In the genomic region with DNA sequence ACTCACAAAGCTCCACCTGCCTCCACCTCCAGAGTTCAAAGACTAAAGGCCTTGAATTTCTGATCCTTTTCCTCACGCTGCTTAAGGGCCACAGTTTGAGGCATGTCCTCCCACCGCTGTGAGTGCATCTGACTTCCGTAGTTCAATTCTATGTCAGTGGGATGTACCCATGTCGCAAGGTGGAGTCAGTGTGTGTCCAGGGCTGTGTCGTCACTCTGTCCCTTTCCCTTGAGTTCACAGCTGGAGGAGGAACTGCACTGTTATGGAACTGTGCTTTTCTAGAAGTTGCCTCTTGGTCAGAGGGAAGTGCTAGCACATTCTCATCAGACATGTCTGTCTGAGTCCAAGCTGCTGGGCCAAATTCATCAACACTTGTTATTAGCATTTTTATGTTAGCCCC, we compare ENCODE assay signal across 20 mouse cellular contexts. TPM values are rescaled to one million over a fixed set of nuclear protein-coding genes. Genes with fewer than 3 reads are reported as not detected.
DNase-seq lines count a peak whose midpoint lies in the region; ATAC-seq lines count a peak whose summit lies in the region.
"Had no signal": no experiment of that assay in that cellular context is flagged by ENCODE, and none has a peak within 500 bp of the region (broad histone marks: within the 10 kb centered on the region; RNA-seq: fewer than 3 reads in every experiment).

No protein-coding gene starts in this region.

- no peak overlapping the region for H3K27ac ChIP-seq in liver, embryonic 16.5 days (ENCODE audit: low read length)
- no peak overlapping the region for H3K27ac ChIP-seq in liver, embryonic 11.5 days (ENCODE audit: low read depth, low read length)
- no peak overlapping the region for H3K27ac ChIP-seq in midbrain, embryonic 13.5 days
- H3K27ac ChIP-seq: embryonic facial prominence, embryonic 15.5 days; forebrain, embryonic 15.5 days; hindbrain, embryonic 10.5 days; hindbrain, embryonic 14.5 days had no signal

- H3K9ac ChIP-seq in liver, embryonic 16.5 days (ENCODE audit: low read depth, low read length) = no peak overlapping the region
- no peak overlapping the region for H3K9ac ChIP-seq in liver, embryonic 11.5 days (ENCODE audit: low read depth, low read length)
- H3K9ac ChIP-seq in midbrain, embryonic 13.5 days (replicated peaks) = no peak overlapping the region
- H3K9ac ChIP-seq: embryonic facial prominence, embryonic 15.5 days; forebrain, embryonic 15.5 days; heart, embryonic 12.5 days; hindbrain, embryonic 14.5 days had no signal

- no peak for DNase-seq in liver, embryonic 11.5 days (ENCODE audit: low spot score)
- peak; percentile 40 for DNase-seq in 416B (ENCODE audit: low read depth)
- DNase-seq in thymus, postnatal 25 days = no peak
- DNase-seq: adrenal gland, adult 8-10 months; adrenal gland, postnatal 36 days; cerebellum, adult 11 months; cerebellum, adult 8-10 months; cerebellum, postnatal 14 days; embryo, embryonic 11 days; gastrocnemius, postnatal 14 days had no signal

- peak; percentile 54; the same call in 1 of the 2 replicates for ATAC-seq in liver, embryonic 16.5 days (ENCODE audit: low read depth)
- ATAC-seq in liver, embryonic 11.5 days (replicated peaks; ENCODE audit: low FRiP score) = no peak
- peak; percentile 95 for ATAC-seq in granulocyte monocyte progenitor cell, adult 5-6 weeks (replicated peaks; ENCODE audit: poor library complexity, severe bottlenecking)
- ATAC-seq in megakaryocyte progenitor cell, adult 5-6 weeks (replicated peaks; ENCODE audit: poor library complexity) = peak; percentile 97
- no peak for ATAC-seq in midbrain, embryonic 13.5 days
- ATAC-seq: forebrain, embryonic 15.5 days had no signal

- H3K4me3 ChIP-seq in liver, embryonic 16.5 days (ENCODE audit: low read depth, low read length) = no peak overlapping the region
- H3K4me3 ChIP-seq in liver, embryonic 11.5 days (ENCODE audit: low read depth, low read length) = no peak overlapping the region
- no peak overlapping the region for H3K4me3 ChIP-seq in midbrain, embryonic 13.5 days (replicated peaks)
- H3K4me3 ChIP-seq: embryonic facial prominence, embryonic 15.5 days; erythroblast, embryonic 14.5 days; forebrain, embryonic 15.5 days; heart, embryonic 12.5 days; hindbrain, embryonic 10.5 days had no signal

- no peaks in the 10 kb centered on the region for H3K27me3 ChIP-seq in liver, embryonic 16.5 days (ENCODE audit: control insufficient read depth, insufficient read depth, low read depth, low read length)
- no peaks in the 10 kb centered on the region for H3K27me3 ChIP-seq in liver, embryonic 11.5 days (replicated peaks; ENCODE audit: control insufficient read depth, insufficient read depth, low read length)
- no peaks in the 10 kb centered on the region for H3K27me3 ChIP-seq in midbrain, embryonic 13.5 days
- H3K27me3 ChIP-seq: embryonic facial prominence, embryonic 15.5 days; forebrain, embryonic 15.5 days; heart, embryonic 12.5 days had no signal

- peaks cover 3% of the 10 kb centered on the region for H3K4me1 ChIP-seq in liver, embryonic 16.5 days (ENCODE audit: control insufficient read depth, low read depth, low read length)
- peaks cover 2% of the 10 kb centered on the region for H3K4me1 ChIP-seq in liver, embryonic 11.5 days (replicated peaks; ENCODE audit: control insufficient read depth, insufficient read depth, low read length)
- H3K4me1 ChIP-seq in midbrain, embryonic 13.5 days (replicated peaks) = peaks cover 8% of the 10 kb centered on the region

- 69% methylated on average over 5 of the region's 5 CpGs for WGBS in liver, embryonic 16.5 days (ENCODE audit: insufficient replicate concordance)
- WGBS in liver, embryonic 11.5 days = 84% methylated on average over 5 of the region's 5 CpGs
- WGBS in midbrain, embryonic 13.5 days = 93% methylated on average over 5 of the region's 5 CpGs

- H3K36me3 ChIP-seq in liver, embryonic 16.5 days (ENCODE audit: control insufficient read depth, insufficient read depth) = no peaks in the 10 kb centered on the region
- H3K36me3 ChIP-seq in liver, embryonic 11.5 days (ENCODE audit: control insufficient read depth, insufficient read depth, low read length) = peaks cover 5% of the 10 kb centered on the region; the same call in 1 of the 2 replicates
- peaks cover 51% of the 10 kb centered on the region for H3K36me3 ChIP-seq in midbrain, embryonic 13.5 days

- H3K9me3 ChIP-seq in liver, embryonic 16.5 days (replicated peaks; ENCODE audit: control insufficient read depth, low read length) = no peaks in the 10 kb centered on the region
- H3K9me3 ChIP-seq in liver, embryonic 11.5 days (ENCODE audit: control insufficient read depth, low read length) = no peaks in the 10 kb centered on the region
- no peaks in the 10 kb centered on the region for H3K9me3 ChIP-seq in midbrain, embryonic 13.5 days
- H3K9me3 ChIP-seq: embryonic facial prominence, embryonic 15.5 days; forebrain, embryonic 15.5 days; heart, embryonic 12.5 days; hindbrain, embryonic 10.5 days had no signal

- H3K4me2 ChIP-seq in liver, embryonic 16.5 days (ENCODE audit: low read depth, low read length) = no peak overlapping the region
- no peak overlapping the region for H3K4me2 ChIP-seq in liver, embryonic 11.5 days
- H3K4me2 ChIP-seq in midbrain, embryonic 13.5 days (replicated peaks) = no peak overlapping the region
- H3K4me2 ChIP-seq: embryonic facial prominence, embryonic 15.5 days; forebrain, embryonic 15.5 days; heart, embryonic 12.5 days; hindbrain, embryonic 14.5 days had no signal

RNA-seq across cellular contexts. Expression of a gene that starts 5.7 kb away (rescaled TPM):
- polyA plus RNA-seq in liver, embryonic 16.5 days (2015; fragmentation: Nextera tagmentation; extraction: Ambion mirVana) = 26.6 and 32.3 TPM in 2 replicates
- polyA plus RNA-seq in liver, embryonic 11.5 days (2014; fragmentation: Nextera tagmentation; extraction: Ambion mirVana) = 16.6 and 18.7 TPM in 2 replicates
- total RNA-seq in granulocyte monocyte progenitor cell, adult 5-6 weeks (2014; fragmentation: Nextera tagmentation) = 13.3 and 15.9 TPM in 2 replicates
- total RNA-seq in granulocyte monocyte progenitor cell, adult 5-6 weeks (2017) = 9.5 and 10.0 TPM in 2 replicates
- total RNA-seq in megakaryocyte progenitor cell, adult 5-6 weeks (2015) = 8.4 and 11.8 TPM in 2 replicates
- 10.9 and 14.8 TPM in 2 replicates for total RNA-seq in megakaryocyte progenitor cell, adult 5-6 weeks (2017)
- 25.3 and 25.5 TPM in 2 replicates for polyA plus RNA-seq in midbrain, embryonic 13.5 days (2015; fragmentation: Nextera tagmentation; extraction: Ambion mirVana)

RNA-seq across cellular contexts. Expression of a gene that starts 10.1 kb away (rescaled TPM):
- 1.6 and 2.0 TPM in 2 replicates for polyA plus RNA-seq in liver, embryonic 16.5 days (2015; fragmentation: Nextera tagmentation; extraction: Ambion mirVana)
- polyA plus RNA-seq in liver, embryonic 11.5 days (2014; fragmentation: Nextera tagmentation; extraction: Ambion mirVana) = 3.5 and 4.8 TPM in 2 replicates
- total RNA-seq in granulocyte monocyte progenitor cell, adult 5-6 weeks (2014; fragmentation: Nextera tagmentation) = 2.1 and 7.7 TPM in 2 replicates
- 1.8 and 2.2 TPM in 2 replicates for total RNA-seq in granulocyte monocyte progenitor cell, adult 5-6 weeks (2017)
- total RNA-seq in megakaryocyte progenitor cell, adult 5-6 weeks (2015) = 1.7 and 1.9 TPM in 2 replicates
- 2.5 and 2.7 TPM in 2 replicates for total RNA-seq in megakaryocyte progenitor cell, adult 5-6 weeks (2017)
- 6.7 and 7.6 TPM in 2 replicates for polyA plus RNA-seq in midbrain, embryonic 13.5 days (2015; fragmentation: Nextera tagmentation; extraction: Ambion mirVana)

RNA-seq across cellular contexts. Expression of a gene that starts 19.7 kb away (rescaled TPM):
- polyA plus RNA-seq in liver, embryonic 16.5 days (2015; fragmentation: Nextera tagmentation; extraction: Ambion mirVana) = 1.2 and 1.9 TPM in 2 replicates
- polyA plus RNA-seq in liver, embryonic 11.5 days (2014; fragmentation: Nextera tagmentation; extraction: Ambion mirVana) = 3.6 TPM in 2 replicates
- 1.2 and 1.3 TPM in 2 replicates for total RNA-seq in granulocyte monocyte progenitor cell, adult 5-6 weeks (2014; fragmentation: Nextera tagmentation)
- total RNA-seq in granulocyte monocyte progenitor cell, adult 5-6 weeks (2017) = 0.69 and 1.1 TPM in 2 replicates
- total RNA-seq in megakaryocyte progenitor cell, adult 5-6 weeks (2015) = 0.37 and 1.3 TPM in 2 replicates
- total RNA-seq in megakaryocyte progenitor cell, adult 5-6 weeks (2017) = 0.57 and 0.83 TPM in 2 replicates
- 39.4 and 51.6 TPM in 2 replicates for polyA plus RNA-seq in midbrain, embryonic 13.5 days (2015; fragmentation: Nextera tagmentation; extraction: Ambion mirVana)

RNA-seq across cellular contexts. Expression of a gene that starts 42.5 kb away (rescaled TPM):
- 74.7 and 75.5 TPM in 2 replicates for polyA plus RNA-seq in liver, embryonic 16.5 days (2015; fragmentation: Nextera tagmentation; extraction: Ambion mirVana)
- polyA plus RNA-seq in liver, embryonic 11.5 days (2014; fragmentation: Nextera tagmentation; extraction: Ambion mirVana) = 282 and 294 TPM in 2 replicates
- total RNA-seq in granulocyte monocyte progenitor cell, adult 5-6 weeks (2014; fragmentation: Nextera tagmentation) = 213 and 258 TPM in 2 replicates
- total RNA-seq in granulocyte monocyte progenitor cell, adult 5-6 weeks (2017) = 92.5 and 99.7 TPM in 2 replicates
- total RNA-seq in megakaryocyte progenitor cell, adult 5-6 weeks (2015) = 206 and 215 TPM in 2 replicates
- total RNA-seq in megakaryocyte progenitor cell, adult 5-6 weeks (2017) = 88.4 and 96.6 TPM in 2 replicates
- 233 and 245 TPM in 2 replicates for polyA plus RNA-seq in midbrain, embryonic 13.5 days (2015; fragmentation: Nextera tagmentation; extraction: Ambion mirVana)

RNA-seq across cellular contexts. Expression of a gene that starts 43.0 kb away (rescaled TPM):
- 0.62 and 0.87 TPM in 2 replicates for polyA plus RNA-seq in liver, embryonic 16.5 days (2015; fragmentation: Nextera tagmentation; extraction: Ambion mirVana)
- polyA plus RNA-seq in liver, embryonic 11.5 days (2014; fragmentation: Nextera tagmentation; extraction: Ambion mirVana) = 2.5 and 2.8 TPM in 2 replicates
- 6.7 and 7.7 TPM in 2 replicates for total RNA-seq in granulocyte monocyte progenitor cell, adult 5-6 weeks (2014; fragmentation: Nextera tagmentation)
- 2.2 and 2.6 TPM in 2 replicates for total RNA-seq in granulocyte monocyte progenitor cell, adult 5-6 weeks (2017)
- 6.0 and 6.1 TPM in 2 replicates for total RNA-seq in megakaryocyte progenitor cell, adult 5-6 weeks (2015)
- 0.58 and 1.0 TPM in 2 replicates for total RNA-seq in megakaryocyte progenitor cell, adult 5-6 weeks (2017)
- polyA plus RNA-seq in midbrain, embryonic 13.5 days (2015; fragmentation: Nextera tagmentation; extraction: Ambion mirVana) = 4.3 TPM in 2 replicates

Comparison
In these comparisons a context has a peak if more than half of its experiments do, and no peak if none do; other contexts are left out.
1. ATAC-seq: peak in liver, embryonic 16.5 days (single experiment), granulocyte monocyte progenitor cell, adult 5-6 weeks (single experiment) and megakaryocyte progenitor cell, adult 5-6 weeks (single experiment); none in liver, embryonic 11.5 days (single experiment) and midbrain, embryonic 13.5 days (single experiment).